Mouse (Mus musculus) heart, embryonic 11.5 days (tissue): Measurements from ENCODE around the gene Ywhaq. TPM values are rescaled to one million over a fixed set of nuclear protein-coding genes. Genes with fewer than 3 reads are reported as not detected.

Source experiments
- ATAC-seq: fragments of 200-750 bp; cut with Nextera tagmentation; replicated peaks from 2 replicates; pipeline ENCODE4 v1.8.0; 2017; ENCODE audit warnings: moderate library complexity; ENCODE audit not compliant: insufficient number of reproducible peaks, low FRiP score, low TSS enrichment
- H3K27ac ChIP-seq: fragments of 300-500 bp; sonication (generic); 2 replicates; pipeline ENCODE4 v1.5.1; 2014; ENCODE audit warnings: mild to moderate bottlenecking, low read depth, low read length
- H3K27me3 ChIP-seq: fragments of 300-500 bp; sonication (generic); 2 replicates; pipeline ENCODE4 v1.6.1; 2014; ENCODE audit warnings: mild to moderate bottlenecking, low read length, mixed read lengths; ENCODE audit not compliant: control insufficient read depth, insufficient read depth
- H3K36me3 ChIP-seq: fragments of 300-500 bp; sonication (generic); 2 replicates; pipeline ENCODE4 v1.6.1; 2014; ENCODE audit warnings: mild to moderate bottlenecking, low read length, moderate library complexity, mixed read lengths; ENCODE audit not compliant: control insufficient read depth, insufficient read depth
- H3K4me1 ChIP-seq: fragments of 300-500 bp; sonication (generic); 2 replicates; pipeline ENCODE4 v1.6.1; 2014; ENCODE audit warnings: low read length; ENCODE audit not compliant: control insufficient read depth, insufficient read depth
- H3K4me2 ChIP-seq: fragments of 300-500 bp; sonication (generic); 2 replicates; pipeline ENCODE4 v1.6.1; 2014; ENCODE audit warnings: mild to moderate bottlenecking, moderate library complexity
- H3K4me3 ChIP-seq: fragments of 300-500 bp; sonication (generic); 2 replicates; pipeline ENCODE4 v1.5.1; 2014; ENCODE audit warnings: low read depth, low read length
- H3K9ac ChIP-seq: fragments of 300-500 bp; sonication (generic); 2 replicates; pipeline ENCODE4 v1.6.1; 2014; ENCODE audit warnings: mild to moderate bottlenecking, low read depth, low read length, moderate library complexity
- H3K9me3 ChIP-seq: fragments of 300-500 bp; sonication (generic); replicated peaks from 2 replicates; pipeline ENCODE4 v1.6.1; 2016; ENCODE audit warnings: low read length; ENCODE audit not compliant: control insufficient read depth
- WGBS: fragments of 180-500 bp; shearing (Covaris S2); extraction: QIAGEN DNeasy Blood & Tissue Kit; methylation state at CpG from one replicate; pipeline ENCODE4 v1.1.7; 2014; ENCODE audit not compliant: insufficient replicate concordance; 5-methylcytosine and 5-hydroxymethylcytosine counted together
- polyA plus RNA-seq: library from polyadenylated mRNA; unstranded; fragments of >200 nt; fragmentation: Nextera tagmentation; extraction: Ambion mirVana; gene quantifications from 2 replicates; pipeline ENCODE4 v1.2.1, GENCODE M21; 2014

The Ywhaq gene
- polyA plus RNA-seq, 1 experiment from 2014 or later = 608 TPM

GRCm38 (mm10) chr12:21426065-21426940 is 8.9 kb upstream of the Ywhaq start:
- H3K27ac ChIP-seq = peak overlapping the region; percentile 64
- H3K9me3 ChIP-seq = no peaks in the 10 kb centered on the region

DNA sequence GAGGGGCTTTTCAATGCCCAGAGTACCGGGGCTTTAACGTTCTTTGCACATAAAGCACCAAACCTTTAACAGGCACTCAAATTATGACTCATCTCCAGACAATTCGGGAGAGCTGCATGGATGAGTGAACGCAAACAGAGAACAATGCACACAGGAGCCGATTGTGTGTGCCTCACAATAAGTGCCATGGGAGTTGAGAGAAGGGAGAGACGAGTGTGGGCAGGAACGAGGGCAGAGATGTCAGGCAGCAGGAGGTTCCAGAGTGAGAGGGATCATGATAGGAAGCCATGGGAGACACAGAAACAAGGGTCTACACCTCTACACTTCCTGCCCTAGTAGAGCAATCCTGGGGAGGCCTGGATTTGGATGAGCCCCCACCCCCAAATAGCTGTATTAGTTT is 7.2 kb upstream of the Ywhaq start:
- Histone ChIP-seq H3K27me3 (no peaks in the 10 kb centered on the region), H3K36me3 (no peaks in the 10 kb centered on the region), H3K27ac (no peak overlapping the region), H3K4me2 (no peak overlapping the region), H3K4me1 (peaks cover 9% of the 10 kb centered on the region), H3K4me3 (no peak overlapping the region), H3K9me3 (no peaks in the 10 kb centered on the region), H3K9ac (no peak overlapping the region)
- WGBS = 34% methylated on average over 7 of the region's 7 CpGs
- ATAC-seq = no peak

More at GRCm38 (mm10) chr12:21426065-21426940, 8.9 kb upstream of the Ywhaq start:
- ATAC-seq = no peak; the same call in 1 of the 2 replicates
- Histone ChIP-seq H3K27me3 (no peaks in the 10 kb centered on the region), H3K9ac (peak overlapping the region; percentile 56; the same call in 1 of the 2 replicates), H3K4me1 (peaks cover 9% of the 10 kb centered on the region), H3K4me3 (peak overlapping the region; percentile 27), H3K36me3 (no peaks in the 10 kb centered on the region), H3K4me2 (peak overlapping the region; percentile 57)
- WGBS = 20% methylated on average over 16 of the region's 16 CpGs

DNA sequence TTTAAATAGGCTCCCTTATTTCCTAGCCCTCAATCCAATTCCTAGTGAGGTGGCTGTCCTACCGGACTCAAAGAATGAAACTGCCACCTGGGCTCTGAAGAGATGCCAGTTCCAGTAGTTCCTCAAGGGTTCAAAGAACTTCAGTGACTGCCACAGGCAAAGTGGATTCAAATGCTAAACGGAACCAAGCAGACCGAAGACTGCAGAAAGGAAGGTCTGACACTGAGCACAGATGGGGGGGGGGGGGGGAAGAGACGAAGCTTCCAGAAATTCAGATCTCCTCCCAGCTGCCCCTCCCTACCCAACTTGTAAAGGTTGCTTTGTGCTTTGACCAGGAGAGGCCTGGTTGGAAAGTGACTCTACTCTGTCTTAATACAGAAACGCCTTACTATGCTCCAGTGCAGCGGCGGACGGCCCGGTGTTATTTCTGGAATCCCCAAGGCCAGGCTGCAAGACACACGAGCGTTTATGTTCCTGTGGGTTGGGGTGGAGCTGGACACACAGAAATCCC is 1.2 kb upstream of the Ywhaq start:
- no peak overlapping the region for H3K4me3 ChIP-seq
- ATAC-seq = no peak

GRCm38 (mm10) chr12:21418083-21418482 is 646 bp upstream of the Ywhaq start:
- Histone ChIP-seq H3K4me1 (peaks cover 12% of the 10 kb centered on the region), H3K27ac (peak overlapping the region; percentile 99), H3K9me3 (no peaks in the 10 kb centered on the region), H3K4me2 (peak overlapping the region; percentile 80), H3K27me3 (no peaks in the 10 kb centered on the region), H3K36me3 (peaks cover 3% of the 10 kb centered on the region; the same call in 1 of the 2 replicates), H3K4me3 (peak overlapping the region; percentile 81), H3K9ac (peak overlapping the region; percentile 75)
- no peak for ATAC-seq
- 12% methylated on average over 10 of the region's 10 CpGs for WGBS

More for the DNA sequence above, 1.2 kb upstream of the Ywhaq start:
- Histone ChIP-seq H3K36me3 (0 out of 2 replicates have a peak, but pooled peaks cover 2% of the 10 kb centered on the region), H3K27me3 (no peaks in the 10 kb centered on the region), H3K9ac (peak overlapping the region; percentile 75), H3K4me1 (peaks cover 12% of the 10 kb centered on the region), H3K27ac (no peak overlapping the region), H3K4me2 (peak overlapping the region; percentile 80), H3K9me3 (no peaks in the 10 kb centered on the region)
- 36% methylated on average over 11 of the region's 11 CpGs for WGBS

GRCm38 (mm10) chr12:21416506-21416905 is 931 bp downstream of the Ywhaq start:
- Histone ChIP-seq H3K4me1 (peaks cover 12% of the 10 kb centered on the region), H3K9me3 (no peaks in the 10 kb centered on the region), H3K27ac (peak overlapping the region; percentile 99), H3K36me3 (peaks cover 16% of the 10 kb centered on the region), H3K4me2 (peak overlapping the region; percentile 82), H3K4me3 (peak overlapping the region; percentile 81), H3K9ac (peak overlapping the region; percentile 96), H3K27me3 (no peaks in the 10 kb centered on the region)
- ATAC-seq = no peak
- under 1% methylated on average over 13 of the region's 15 CpGs for WGBS

DNA sequence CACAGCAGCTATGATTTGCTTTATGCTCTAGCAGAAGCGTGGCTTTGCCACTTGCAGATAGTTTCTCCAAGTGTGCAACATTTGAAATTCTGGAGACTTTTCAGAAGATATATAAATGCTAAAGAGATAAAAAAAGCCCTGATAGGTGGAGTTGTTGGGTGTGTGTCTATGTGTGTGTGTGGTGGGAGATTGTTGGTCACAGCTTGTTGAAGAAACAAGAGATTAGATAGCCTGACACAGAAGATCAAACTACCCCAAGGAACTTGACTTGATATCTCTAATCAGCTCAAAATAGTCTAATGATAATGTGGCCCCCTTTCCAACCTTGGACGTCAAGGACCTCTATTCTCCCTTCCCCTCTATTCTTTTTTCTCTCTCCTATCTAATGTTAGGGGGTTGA is 6.8 kb downstream of the Ywhaq start:
- peaks cover 2% of the 10 kb centered on the region; the same call in 1 of the 2 replicates for H3K9me3 ChIP-seq
- no peaks in the 10 kb centered on the region for H3K27me3 ChIP-seq
- H3K27ac ChIP-seq = no peak overlapping the region
- no peak overlapping the region for H3K9ac ChIP-seq
- H3K4me3 ChIP-seq = no peak overlapping the region
- H3K4me2 ChIP-seq = no peak overlapping the region
- H3K36me3 ChIP-seq = peaks cover 50% of the 10 kb centered on the region
- ATAC-seq = no peak
- H3K4me1 ChIP-seq = peaks cover 5% of the 10 kb centered on the region
- 54% methylated on average over 2 of the region's 2 CpGs for WGBS

DNA sequence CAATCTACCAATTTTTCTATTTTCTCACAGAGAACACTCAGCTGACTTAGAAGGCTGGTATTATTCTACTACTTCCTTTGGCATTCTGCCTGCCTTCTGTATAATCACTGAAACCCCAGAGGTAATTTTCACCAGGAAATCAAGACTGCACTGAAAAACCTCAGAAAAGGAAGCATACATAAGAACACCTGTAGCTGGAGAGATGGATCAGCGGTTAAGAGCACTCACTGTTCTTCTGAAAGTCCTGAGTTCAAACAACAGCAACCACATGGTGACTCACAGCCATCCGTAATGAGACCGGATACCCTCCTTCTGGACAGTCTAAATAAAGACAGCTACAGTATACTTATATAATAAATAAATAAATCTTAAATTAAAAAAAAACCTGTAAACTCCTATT is 7.8 kb downstream of the Ywhaq start:
- H3K36me3 ChIP-seq = peaks cover 50% of the 10 kb centered on the region

GRCm38 (mm10) chr12:21408789-21409367 is 8.6 kb downstream of the Ywhaq start:
- Histone ChIP-seq H3K4me2 (no peak overlapping the region), H3K4me3 (no peak overlapping the region), H3K27me3 (no peaks in the 10 kb centered on the region), H3K4me1 (peaks cover 3% of the 10 kb centered on the region; the same call in 1 of the 2 replicates), H3K9ac (no peak overlapping the region), H3K36me3 (peaks cover 50% of the 10 kb centered on the region), H3K27ac (no peak overlapping the region), H3K9me3 (peaks cover 2% of the 10 kb centered on the region; the same call in 1 of the 2 replicates)
- whole genome bisulfite sequencing = 90% methylated on average over 2 of the region's 2 CpGs
- ATAC-seq = no peak

More for the DNA sequence above, 7.8 kb downstream of the Ywhaq start:
- Histone ChIP-seq H3K9ac (no peak overlapping the region), H3K4me2 (no peak overlapping the region), H3K4me3 (no peak overlapping the region), H3K4me1 (peaks cover 3% of the 10 kb centered on the region; the same call in 1 of the 2 replicates), H3K9me3 (peaks cover 2% of the 10 kb centered on the region; the same call in 1 of the 2 replicates), H3K27ac (no peak overlapping the region), H3K27me3 (no peaks in the 10 kb centered on the region)
- 96% methylated on average over 3 of the region's 3 CpGs for WGBS
- ATAC-seq = no peak
